Mouse (Mus musculus): ENCODE measurements around the gene Cycs. TPM values are rescaled to one million over a fixed set of nuclear protein-coding genes. Genes with fewer than 3 reads are reported as not detected.
A peak's percentile ranks its signal among the peaks of the same experiment; 100 is the strongest.

The Cycs gene
- polyA plus RNA-seq, 1 experiment from 2014 or later: 67.5 TPM

- Histone ChIP-seq H3K9ac (replicated peaks) (no peak overlapping the region), H3K4me3 (no peak overlapping the region), H3K9me3 (no peaks in the 10 kb centered on the region), H3K4me1 (no peaks in the 10 kb centered on the region), H3K4me2 (replicated peaks) (no peak overlapping the region), H3K27ac (replicated peaks) (no peak overlapping the region), H3K36me3 (no peaks in the 10 kb centered on the region), H3K27me3 (no peaks in the 10 kb centered on the region; the same call in 1 of the 2 replicates)
- 8% methylated on average over 7 of the region's 7 CpGs for WGBS
- ATAC-seq (ENCODE audit: low FRiP score, low read depth): peak; percentile 73
Observed at GRCm38 (mm10) chr6:50536461-50536892, 29.9 kb downstream of the Cycs start.

DNA sequence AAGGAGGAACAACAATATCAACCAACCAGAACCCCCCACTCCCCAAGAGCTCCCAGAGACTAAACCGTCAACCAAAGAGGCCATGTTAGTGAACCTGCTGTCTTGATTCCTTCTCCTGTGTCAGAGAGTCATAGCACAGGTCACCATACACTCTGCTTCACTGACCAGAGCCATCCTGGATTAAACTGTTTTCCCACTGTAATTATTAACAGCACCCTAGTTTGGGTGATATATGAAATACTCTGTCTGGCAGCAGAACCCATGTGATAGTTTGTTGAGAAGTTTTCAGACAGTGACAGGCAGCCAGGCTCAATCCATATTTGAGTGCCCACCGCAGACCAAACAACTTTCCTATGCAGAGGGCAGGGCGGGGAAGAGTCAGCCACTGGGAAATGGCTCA is 31.0 kb downstream of the Cycs start:
- Histone ChIP-seq H3K4me1 (no peaks in the 10 kb centered on the region), H3K27me3 (no peaks in the 10 kb centered on the region; the same call in 1 of the 2 replicates), H3K4me3 (no peak overlapping the region), H3K9ac (replicated peaks) (no peak overlapping the region), H3K27ac (replicated peaks) (no peak overlapping the region), H3K4me2 (replicated peaks) (no peak overlapping the region), H3K36me3 (no peaks in the 10 kb centered on the region), H3K9me3 (no peaks in the 10 kb centered on the region)
- no peak for ATAC-seq (ENCODE audit: low FRiP score, low read depth)
- 89% methylated on average over 3 of the region's 3 CpGs for WGBS

DNA sequence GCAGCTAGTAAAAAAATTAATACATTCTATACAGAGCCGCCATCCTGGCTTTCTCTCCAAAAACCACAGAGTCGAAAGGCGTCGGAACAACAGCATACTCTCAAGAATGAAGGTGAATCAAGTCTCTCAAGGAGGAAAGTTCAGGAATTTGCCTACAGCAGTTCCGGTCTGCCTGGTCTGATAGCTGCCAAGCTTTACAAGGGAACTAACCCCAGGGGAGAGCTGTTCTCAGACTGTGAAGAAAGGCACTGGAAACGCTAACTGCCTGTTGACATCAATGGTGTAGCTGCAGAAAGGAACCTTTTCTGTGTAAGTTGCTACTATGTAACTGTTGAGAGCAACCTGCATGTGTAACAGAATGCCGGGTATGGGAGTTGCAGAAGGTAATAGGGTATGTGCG is 34.4 kb downstream of the Cycs start:
- H3K36me3 ChIP-seq: no peaks in the 10 kb centered on the region
- no peaks in the 10 kb centered on the region for H3K4me1 ChIP-seq
- H3K27ac ChIP-seq (replicated peaks): no peak overlapping the region
- WGBS: 79% methylated on average over 8 of the region's 8 CpGs
- H3K27me3 ChIP-seq: no peaks in the 10 kb centered on the region
- no peaks in the 10 kb centered on the region for H3K9me3 ChIP-seq
- no peak overlapping the region for H3K4me2 ChIP-seq (replicated peaks)
- ATAC-seq (ENCODE audit: low FRiP score, low read depth): no peak
- no peak overlapping the region for H3K4me3 ChIP-seq
- no peak overlapping the region for H3K9ac ChIP-seq (replicated peaks)

DNA sequence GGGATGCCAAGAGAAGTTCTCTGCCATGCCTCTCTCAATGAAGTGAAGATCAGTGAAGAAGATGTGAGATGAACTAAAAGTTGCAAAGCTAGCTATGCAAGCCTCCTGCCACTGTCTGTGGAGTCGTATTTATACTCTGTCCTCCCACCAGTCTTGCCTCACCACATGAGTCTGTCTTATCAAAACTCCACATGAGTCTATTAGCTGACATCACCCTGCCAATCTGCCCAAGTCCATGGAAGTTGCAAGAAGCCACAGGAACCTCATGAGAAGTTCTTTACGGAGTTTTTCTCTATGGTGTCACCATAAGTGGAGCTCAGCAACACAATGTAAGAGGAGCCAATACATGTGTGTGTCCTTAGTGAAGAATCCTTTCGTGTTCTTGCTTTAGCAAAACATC is 35.3 kb downstream of the Cycs start:
- H3K27me3 ChIP-seq: no peaks in the 10 kb centered on the region

GRCm38 (mm10) chr6:50529194-50529593 is 37.1 kb downstream of the Cycs start:
- Histone ChIP-seq H3K27me3 (no peaks in the 10 kb centered on the region), H3K36me3 (no peaks in the 10 kb centered on the region), H3K4me2 (replicated peaks) (no peak overlapping the region), H3K4me3 (no peak overlapping the region), H3K9ac (replicated peaks) (no peak overlapping the region), H3K27ac (replicated peaks) (no peak overlapping the region), H3K9me3 (no peaks in the 10 kb centered on the region), H3K4me1 (0 out of 2 replicates have a peak, but pooled peaks cover 5% of the 10 kb centered on the region)
- no peak for ATAC-seq (ENCODE audit: low FRiP score, low read depth)
- WGBS: 92% methylated on average over 11 of the region's 11 CpGs

More for the DNA sequence above, 35.3 kb downstream of the Cycs start:
- Histone ChIP-seq H3K36me3 (no peaks in the 10 kb centered on the region), H3K9ac (replicated peaks) (no peak overlapping the region), H3K27ac (replicated peaks) (no peak overlapping the region), H3K4me1 (0 out of 2 replicates have a peak, but pooled peaks cover 5% of the 10 kb centered on the region), H3K9me3 (no peaks in the 10 kb centered on the region), H3K4me2 (replicated peaks) (no peak overlapping the region), H3K4me3 (no peak overlapping the region)
- ATAC-seq (ENCODE audit: low FRiP score, low read depth): no peak
- WGBS: 82% methylated on average over 3 of the region's 3 CpGs

GRCm38 (mm10) chr6:50527416-50527815 is 38.9 kb downstream of the Cycs start:
- Histone ChIP-seq H3K4me1 (0 out of 2 replicates have a peak, but pooled peaks cover 5% of the 10 kb centered on the region), H3K27me3 (no peaks in the 10 kb centered on the region), H3K9me3 (no peaks in the 10 kb centered on the region), H3K27ac (replicated peaks) (no peak overlapping the region), H3K4me2 (replicated peaks) (no peak overlapping the region), H3K9ac (replicated peaks) (no peak overlapping the region), H3K36me3 (no peaks in the 10 kb centered on the region), H3K4me3 (no peak overlapping the region)
- 67% methylated on average over 9 of the region's 9 CpGs for WGBS
- ATAC-seq (ENCODE audit: low FRiP score, low read depth): no peak

- no peak overlapping the region for H3K9ac ChIP-seq (replicated peaks)
- no peaks in the 10 kb centered on the region for H3K9me3 ChIP-seq
- H3K27me3 ChIP-seq: no peaks in the 10 kb centered on the region
- H3K4me3 ChIP-seq: no peak overlapping the region
- 20% methylated on average over 7 of the region's 7 CpGs for WGBS
- no peak overlapping the region for H3K27ac ChIP-seq (replicated peaks)
- 0 out of 2 replicates have a peak, but pooled peaks cover 5% of the 10 kb centered on the region for H3K4me1 ChIP-seq
- no peaks in the 10 kb centered on the region for H3K36me3 ChIP-seq
- no peak overlapping the region for H3K4me2 ChIP-seq (replicated peaks)
- ATAC-seq (ENCODE audit: low FRiP score, low read depth): no peak
Observed at GRCm38 (mm10) chr6:50526597-50527024, 39.7 kb downstream of the Cycs start.

DNA sequence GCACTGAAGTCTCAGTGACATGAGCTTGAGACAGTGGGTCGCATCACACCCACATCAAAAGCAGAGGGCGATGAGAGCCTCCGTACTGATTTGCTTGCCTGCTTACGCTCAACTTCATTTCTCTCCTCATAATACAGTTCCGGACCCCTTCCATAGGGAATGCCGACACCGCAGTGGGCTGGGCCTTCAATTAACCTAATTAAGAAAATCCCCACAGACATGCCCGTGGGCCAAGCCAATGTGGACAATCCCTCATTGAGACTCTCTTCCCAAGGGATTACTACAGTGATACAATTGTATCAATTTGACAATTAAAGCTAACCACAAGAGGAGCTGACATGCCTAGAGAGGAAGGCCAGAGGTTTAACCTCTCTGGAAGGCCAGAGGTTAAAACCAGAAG is 40.5 kb downstream of the Cycs start:
- Histone ChIP-seq H3K9ac (replicated peaks) (no peak overlapping the region), H3K27ac (replicated peaks) (no peak overlapping the region), H3K4me3 (no peak overlapping the region), H3K36me3 (no peaks in the 10 kb centered on the region), H3K4me1 (0 out of 2 replicates have a peak, but pooled peaks cover 5% of the 10 kb centered on the region), H3K9me3 (no peaks in the 10 kb centered on the region), H3K27me3 (no peaks in the 10 kb centered on the region), H3K4me2 (replicated peaks) (no peak overlapping the region)
- ATAC-seq (ENCODE audit: low FRiP score, low read depth): no peak
- 77% methylated on average over 8 of the region's 8 CpGs for WGBS

GRCm38 (mm10) chr6:50524261-50524896 is 42.0 kb downstream of the Cycs start:
- H3K36me3 ChIP-seq: no peaks in the 10 kb centered on the region
- ATAC-seq (ENCODE audit: low FRiP score, low read depth): no peak
- WGBS: 92% methylated on average over 10 of the region's 10 CpGs

GRCm38 (mm10) chr6:50522772-50523171 is 43.6 kb downstream of the Cycs start:
- H3K9me3 ChIP-seq: no peaks in the 10 kb centered on the region
- WGBS: 88% methylated on average over 7 of the region's 7 CpGs
- no peaks in the 10 kb centered on the region for H3K36me3 ChIP-seq
- no peak overlapping the region for H3K9ac ChIP-seq (replicated peaks)
- no peaks in the 10 kb centered on the region for H3K27me3 ChIP-seq
- ATAC-seq (ENCODE audit: low FRiP score, low read depth): no peak
- no peak overlapping the region for H3K4me2 ChIP-seq (replicated peaks)
- H3K4me1 ChIP-seq: 0 out of 2 replicates have a peak, but pooled peaks cover 5% of the 10 kb centered on the region
- no peak overlapping the region for H3K4me3 ChIP-seq
- no peak overlapping the region for H3K27ac ChIP-seq (replicated peaks)

More at GRCm38 (mm10) chr6:50524261-50524896, 42.0 kb downstream of the Cycs start:
- H3K9me3 ChIP-seq: no peaks in the 10 kb centered on the region
- no peak overlapping the region for H3K27ac ChIP-seq (replicated peaks)
- H3K4me1 ChIP-seq: 0 out of 2 replicates have a peak, but pooled peaks cover 5% of the 10 kb centered on the region
- no peak overlapping the region for H3K9ac ChIP-seq (replicated peaks)
- no peak overlapping the region for H3K4me2 ChIP-seq (replicated peaks)
- H3K27me3 ChIP-seq: no peaks in the 10 kb centered on the region
- no peak overlapping the region for H3K4me3 ChIP-seq

DNA sequence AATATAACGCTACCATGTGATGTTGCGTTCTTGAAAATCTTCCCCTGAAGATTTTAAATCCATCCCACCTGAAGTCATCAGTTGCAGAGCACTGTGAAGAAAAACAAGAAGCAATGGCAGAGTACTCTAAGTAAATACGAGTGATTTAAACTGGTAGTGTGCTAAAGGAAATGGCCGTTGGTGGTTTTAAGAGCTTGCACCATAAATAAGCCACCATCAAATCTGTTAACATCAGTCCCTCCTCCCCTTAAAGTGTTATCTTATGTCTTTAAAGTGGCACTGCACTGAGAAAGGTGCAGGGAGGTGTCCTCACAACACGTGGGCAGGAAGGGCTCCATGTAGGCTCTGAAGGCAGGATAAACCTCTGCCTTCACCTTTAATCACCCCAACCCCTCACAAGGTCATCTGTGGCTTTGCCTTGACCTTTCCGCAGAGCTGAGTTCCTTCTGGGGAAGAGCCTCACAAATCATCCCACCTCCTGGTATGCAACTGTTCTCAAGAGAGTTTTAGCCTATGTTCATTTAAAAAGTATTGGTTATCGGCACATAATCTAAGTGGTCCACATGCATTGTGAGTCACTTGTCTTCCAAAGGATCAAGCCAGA is 44.7 kb downstream of the Cycs start:
- no peaks in the 10 kb centered on the region for H3K36me3 ChIP-seq
- 0 out of 2 replicates have a peak, but pooled peaks cover 5% of the 10 kb centered on the region for H3K4me1 ChIP-seq
- no peak overlapping the region for H3K27ac ChIP-seq (replicated peaks)
- no peak overlapping the region for H3K4me2 ChIP-seq (replicated peaks)
- 87% methylated on average over 7 of the region's 7 CpGs for WGBS
- no peak overlapping the region for H3K9ac ChIP-seq (replicated peaks)
- H3K9me3 ChIP-seq: no peaks in the 10 kb centered on the region
- no peaks in the 10 kb centered on the region for H3K27me3 ChIP-seq
- no peak overlapping the region for H3K4me3 ChIP-seq
- no peak for ATAC-seq (ENCODE audit: low FRiP score, low read depth)

DNA sequence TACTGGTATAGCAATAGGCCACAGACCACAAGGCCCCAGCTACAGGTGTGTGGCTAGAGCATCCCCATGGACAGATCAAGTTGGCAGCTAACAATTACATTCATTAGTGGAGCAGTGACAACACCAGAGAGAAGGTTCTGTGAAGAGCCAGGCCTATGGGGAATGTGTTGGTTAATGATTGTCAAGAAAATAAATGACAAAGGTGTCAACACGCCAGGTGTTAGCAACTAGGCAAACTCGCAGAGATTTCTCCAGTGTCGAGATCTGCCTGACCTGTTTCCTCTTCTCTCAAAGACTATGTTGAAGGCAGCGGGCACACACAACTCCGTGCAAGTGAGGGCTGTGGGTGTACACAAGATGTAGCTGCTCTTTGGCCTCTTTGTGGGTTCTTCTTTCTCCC is 46.2 kb downstream of the Cycs start:
- no peak overlapping the region for H3K4me3 ChIP-seq
- WGBS: 94% methylated on average over 5 of the region's 5 CpGs

More for the DNA sequence above, 46.2 kb downstream of the Cycs start:
- Histone ChIP-seq H3K27me3 (no peaks in the 10 kb centered on the region), H3K36me3 (no peaks in the 10 kb centered on the region), H3K4me1 (no peaks in the 10 kb centered on the region), H3K4me2 (replicated peaks) (no peak overlapping the region), H3K27ac (replicated peaks) (no peak overlapping the region), H3K9me3 (no peaks in the 10 kb centered on the region), H3K9ac (replicated peaks) (no peak overlapping the region)
- no peak for ATAC-seq (ENCODE audit: low FRiP score, low read depth)
